Mouse (Mus musculus) heart, embryonic 10.5 days (tissue): ENCODE results near the gene Akap12. TPM values are rescaled to one million over a fixed set of nuclear protein-coding genes. Genes with fewer than 3 reads are reported as not detected.

Experiments
- DNase-seq: peaks from one replicate; pipeline ENCODE4 v3.0.0-alpha.2; 2017; ENCODE audit warnings: low spot score
- H3K27ac ChIP-seq: fragments of 300-500 bp; sonication (generic); 2 replicates; pipeline ENCODE4 v1.5.1; 2016; ENCODE audit warnings: mild to moderate bottlenecking
- H3K27me3 ChIP-seq: fragments of 300-500 bp; sonication (generic); 2 replicates; pipeline ENCODE4 v1.6.1; 2016; ENCODE audit warnings: mild to moderate bottlenecking; ENCODE audit not compliant: poor library complexity, insufficient read depth, severe bottlenecking
- H3K36me3 ChIP-seq: fragments of 300-500 bp; sonication (generic); 2 replicates; pipeline ENCODE4 v1.6.1; 2016; ENCODE audit warnings: mild to moderate bottlenecking, moderate library complexity
- H3K4me1 ChIP-seq: fragments of 300-500 bp; sonication (generic); 2 replicates; pipeline ENCODE4 v1.6.1; 2016; ENCODE audit warnings: mild to moderate bottlenecking
- H3K4me3 ChIP-seq: fragments of 300-500 bp; sonication (generic); 2 replicates; pipeline ENCODE4 v1.5.1; 2016; ENCODE audit warnings: mild to moderate bottlenecking, moderate library complexity
- H3K9me3 ChIP-seq: fragments of 300-500 bp; sonication (generic); 2 replicates; pipeline ENCODE4 v1.6.1; 2016; ENCODE audit warnings: mild to moderate bottlenecking, moderate library complexity
- WGBS: fragments of 180-500 bp; shearing (Covaris S2); methylation state at CpG from one replicate; pipeline ENCODE4 v1.1.7; 2016; 5-methylcytosine and 5-hydroxymethylcytosine counted together
- polyA plus RNA-seq: library from polyadenylated mRNA; unstranded; fragments of >200 nt; fragmentation: Nextera tagmentation; extraction: Ambion mirVana; gene quantifications from 2 replicates; pipeline ENCODE4 v1.2.1, GENCODE M21; 2016

The Akap12 gene
- polyA plus RNA-seq, 1 experiment from 2014 or later: 49.6 TPM

DNA sequence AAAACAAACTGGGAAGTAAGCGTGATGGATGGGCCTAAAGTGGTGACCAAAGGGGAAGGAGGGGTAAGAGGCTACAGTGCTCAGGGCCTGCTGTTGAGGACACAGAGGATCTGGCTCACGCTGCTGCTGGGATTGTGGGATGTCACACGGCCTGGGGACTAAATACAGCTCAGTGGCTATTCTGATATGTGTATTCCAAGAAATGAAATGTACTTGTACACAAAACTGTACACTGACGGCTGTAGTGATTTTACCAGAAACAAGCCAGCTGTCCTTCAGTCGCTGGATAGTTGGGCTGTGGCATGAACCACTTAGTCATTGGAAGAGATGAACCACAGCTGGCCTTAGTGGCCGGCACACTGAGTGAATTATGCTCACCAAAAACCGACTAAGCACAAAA is 110.3 kb downstream of the Akap12 start:
- DNase-seq: no peak
- Histone ChIP-seq H3K4me3 (no peak overlapping the region), H3K4me1 (peaks cover 19% of the 10 kb centered on the region), H3K27ac (no peak overlapping the region), H3K36me3 (peaks cover 11% of the 10 kb centered on the region; the same call in 1 of the 2 replicates), H3K9me3 (no peaks in the 10 kb centered on the region), H3K27me3 (no peaks in the 10 kb centered on the region)
- WGBS: 64% methylated on average over 7 of the region's 7 CpGs

DNA sequence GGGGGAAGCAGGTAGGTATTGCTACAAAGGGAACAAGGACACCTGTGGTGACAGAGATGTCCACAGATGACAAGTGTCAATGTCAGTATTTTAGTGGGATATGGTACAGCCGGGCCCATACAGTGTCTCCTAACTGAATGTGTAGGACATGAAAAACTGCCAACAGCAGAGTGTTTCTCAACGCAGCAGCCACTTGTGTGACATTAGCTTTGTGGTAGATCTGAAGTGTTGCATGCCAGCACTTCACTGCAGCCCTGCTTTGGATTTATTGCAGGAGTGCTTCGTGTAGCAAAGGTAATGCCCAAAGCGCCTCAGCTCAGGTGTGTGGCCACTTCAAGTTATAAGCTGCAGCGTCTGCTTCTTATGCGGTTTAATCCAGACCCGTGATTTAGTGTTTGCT is 110.8 kb downstream of the Akap12 start:
- no peak overlapping the region for H3K27ac ChIP-seq
- peaks cover 11% of the 10 kb centered on the region; the same call in 1 of the 2 replicates for H3K36me3 ChIP-seq
- no peaks in the 10 kb centered on the region for H3K9me3 ChIP-seq
- peaks cover 19% of the 10 kb centered on the region for H3K4me1 ChIP-seq
- WGBS: 83% methylated on average over 7 of the region's 7 CpGs
- H3K4me3 ChIP-seq: no peak overlapping the region
- H3K27me3 ChIP-seq: no peaks in the 10 kb centered on the region
- no peak for DNase-seq

DNA sequence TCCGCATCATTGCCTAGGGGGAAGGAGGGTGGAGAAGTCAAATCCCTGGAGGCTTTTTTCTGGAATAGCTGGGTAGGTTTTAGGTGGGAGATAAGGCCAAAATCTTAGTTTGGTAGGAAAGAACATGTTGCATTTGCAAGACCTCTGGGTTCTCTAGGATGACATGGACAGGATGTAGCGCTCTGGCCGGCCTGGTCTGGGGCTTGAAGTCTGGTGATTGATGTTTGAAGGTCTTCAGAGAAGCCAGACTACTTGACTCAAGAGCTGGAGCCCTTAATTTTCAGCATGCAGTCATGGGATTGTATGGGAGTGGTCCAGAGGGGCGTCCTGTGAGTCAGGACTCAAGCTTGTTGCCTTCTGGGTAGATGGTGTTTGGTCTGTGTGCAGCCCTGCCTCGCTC is 114.6 kb downstream of the Akap12 start:
- no peaks in the 10 kb centered on the region for H3K27me3 ChIP-seq
- H3K27ac ChIP-seq: no peak overlapping the region
- H3K4me1 ChIP-seq: peaks cover 36% of the 10 kb centered on the region
- 85% methylated on average over 5 of the region's 5 CpGs for WGBS
- no peaks in the 10 kb centered on the region for H3K9me3 ChIP-seq
- H3K4me3 ChIP-seq: no peak overlapping the region
- DNase-seq: no peak
- no peaks in the 10 kb centered on the region for H3K36me3 ChIP-seq

DNA sequence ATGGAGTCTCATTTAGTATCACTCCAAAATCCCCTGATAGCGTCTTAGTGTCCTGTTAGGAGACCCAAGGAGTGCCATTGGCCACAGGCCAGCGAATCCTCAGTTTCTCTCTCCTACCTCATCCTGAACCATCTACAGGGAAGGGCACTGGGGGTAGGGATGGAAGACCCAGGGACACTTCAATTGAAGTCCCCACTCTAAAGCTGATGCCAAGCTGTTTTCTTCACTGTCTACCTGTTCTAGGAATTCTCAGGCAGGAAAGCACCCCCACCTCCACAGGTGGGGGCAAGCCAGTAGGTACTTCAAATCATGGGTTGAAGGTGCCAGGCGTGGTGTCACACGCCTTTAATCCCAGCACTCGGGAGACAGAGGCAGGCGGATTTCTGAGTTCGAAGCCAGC is 118.1 kb downstream of the Akap12 start:
- peaks cover 36% of the 10 kb centered on the region for H3K4me1 ChIP-seq
- DNase-seq: no peak
- H3K36me3 ChIP-seq: no peaks in the 10 kb centered on the region
- H3K27me3 ChIP-seq: no peaks in the 10 kb centered on the region
- no peaks in the 10 kb centered on the region for H3K9me3 ChIP-seq
- WGBS: 92% methylated on average over 7 of the region's 7 CpGs
- H3K4me3 ChIP-seq: no peak overlapping the region
- no peak overlapping the region for H3K27ac ChIP-seq

DNA sequence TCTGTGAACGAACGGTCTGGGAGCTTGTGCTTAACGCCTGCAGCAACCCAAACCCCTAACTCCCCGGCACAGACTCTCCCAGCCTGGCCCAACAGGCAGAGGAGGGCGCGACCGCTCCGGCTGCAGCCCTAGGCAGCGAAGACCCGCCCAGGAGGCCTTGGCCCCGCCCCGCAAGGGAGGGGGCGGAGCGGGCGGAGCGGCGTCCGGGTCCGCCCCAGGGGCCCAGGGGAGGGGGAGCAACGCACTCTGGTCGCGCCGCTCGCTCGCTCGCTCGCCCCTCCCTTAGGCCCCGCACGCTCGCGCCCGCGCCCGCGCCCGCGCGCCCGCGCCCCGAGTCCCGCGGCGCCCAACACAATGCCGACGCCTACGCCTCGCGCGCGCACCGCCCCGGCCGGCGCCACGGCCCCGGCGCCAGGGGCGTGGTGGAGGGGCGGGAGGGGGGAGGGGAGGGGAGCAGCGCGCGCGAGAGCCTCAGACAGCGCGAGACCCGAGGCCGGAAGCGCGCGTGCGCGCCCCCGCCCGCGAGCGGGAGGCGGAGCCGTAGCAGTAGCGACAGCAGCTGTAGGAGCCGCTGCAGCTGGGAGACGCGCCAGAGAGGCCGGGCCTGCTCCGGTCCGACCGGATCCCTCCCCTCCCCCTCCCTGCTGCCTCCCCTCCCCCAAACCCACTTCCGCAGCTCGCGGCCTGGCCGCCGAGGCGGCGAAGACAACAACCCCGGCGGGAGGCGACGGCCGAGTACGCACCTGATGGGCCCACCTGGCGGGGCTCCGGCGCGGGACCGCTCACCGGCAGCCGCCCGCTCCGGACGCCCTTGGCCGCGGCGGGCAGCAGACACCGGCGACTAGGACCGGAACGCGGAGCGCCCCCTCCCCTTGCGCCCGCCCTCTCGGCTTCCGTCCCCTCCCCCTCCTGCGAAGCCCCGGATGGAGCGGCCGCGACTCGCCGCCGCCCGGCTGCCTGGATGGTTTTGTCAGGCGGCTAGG is 120.7 kb downstream of the Akap12 start:
- peak overlapping the region; percentile 100 for H3K27ac ChIP-seq
- H3K9me3 ChIP-seq: no peaks in the 10 kb centered on the region
- peaks cover 52% of the 10 kb centered on the region for H3K4me1 ChIP-seq
- WGBS: under 1% methylated on average over 94 of the region's 133 CpGs
- H3K27me3 ChIP-seq: no peaks in the 10 kb centered on the region
- DNase-seq: peak; percentile 97
- H3K4me3 ChIP-seq: peak overlapping the region; percentile 96
- no peaks in the 10 kb centered on the region for H3K36me3 ChIP-seq

DNA sequence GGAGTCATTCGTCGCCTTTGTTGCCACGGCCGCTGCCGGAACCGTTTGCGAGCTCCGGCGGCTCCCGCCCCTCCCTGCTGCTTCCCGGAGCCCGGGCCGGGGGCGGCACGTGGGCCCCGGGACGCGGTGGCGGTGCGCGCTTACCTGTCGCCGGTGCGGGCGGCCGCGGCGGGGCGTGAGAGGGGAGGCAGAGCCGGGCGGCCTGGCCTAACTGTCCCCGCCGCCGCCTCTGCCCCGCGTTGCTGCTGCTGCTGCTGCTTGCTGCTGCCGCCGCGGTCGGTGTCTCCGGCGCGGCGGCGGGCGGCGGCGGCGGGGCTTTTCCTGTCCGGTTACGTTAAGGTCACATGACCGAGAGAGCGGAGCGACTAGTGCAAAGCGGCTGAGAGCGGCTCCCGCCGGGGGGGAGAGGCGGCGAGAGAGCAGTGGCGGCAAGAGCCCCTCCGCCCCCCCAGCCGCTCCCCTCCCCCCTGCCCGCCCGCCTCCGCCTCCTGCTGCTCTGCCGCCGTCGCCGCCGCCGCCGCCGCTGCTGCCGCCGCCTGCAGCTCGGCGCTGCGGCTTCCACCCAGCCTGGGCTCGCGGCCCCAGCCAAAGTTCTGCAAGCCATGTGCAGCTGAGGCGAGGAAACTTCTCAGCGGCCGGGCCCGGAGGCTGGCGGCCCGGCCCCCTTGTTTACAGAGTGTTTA is 121.7 kb downstream of the Akap12 start, which contains the start of gene Zbtb2:
Zbtb2 (minus strand) TSS at position 408 of the 683 bp plus-strand sequence.
- no peaks in the 10 kb centered on the region for H3K27me3 ChIP-seq
- under 1% methylated on average over 76 of the region's 87 CpGs for WGBS
- peak within 1 kb of the TSS; percentile 96 for H3K4me3 ChIP-seq
- DNase-seq: peak; percentile 82
- H3K4me1 ChIP-seq: peaks cover 52% of the 10 kb centered on the region
- no peaks in the 10 kb centered on the region for H3K9me3 ChIP-seq
- H3K36me3 ChIP-seq: peaks cover 5% of the 10 kb centered on the region; the same call in 1 of the 2 replicates
- H3K27ac ChIP-seq: peak within 1 kb of the TSS; percentile 100

DNA sequence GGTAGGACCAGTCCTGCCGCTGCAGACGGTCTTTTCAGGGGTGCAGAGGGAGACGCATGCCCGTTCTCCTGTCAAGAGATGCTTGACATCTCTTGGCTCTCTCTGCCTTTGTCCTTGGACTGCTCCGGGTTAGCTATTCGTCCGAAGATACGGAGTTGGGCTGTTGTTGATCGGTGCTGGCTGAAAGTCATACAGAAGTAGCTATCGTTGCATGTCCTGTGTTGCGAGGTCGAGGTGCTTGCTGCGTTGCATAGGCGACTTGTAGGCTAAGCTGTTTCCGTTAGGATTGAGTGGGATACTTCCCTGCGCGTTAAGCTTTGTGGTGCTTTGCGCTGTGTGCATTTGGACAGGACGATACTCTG is 122.2 kb downstream of the Akap12 start:
- peaks cover 10% of the 10 kb centered on the region; the same call in 1 of the 2 replicates for H3K36me3 ChIP-seq
- peak overlapping the region; percentile 96 for H3K4me3 ChIP-seq
- WGBS: 1% methylated on average over 19 of the region's 19 CpGs
- DNase-seq: no peak
- no peaks in the 10 kb centered on the region for H3K9me3 ChIP-seq
- no peaks in the 10 kb centered on the region for H3K27me3 ChIP-seq
- H3K4me1 ChIP-seq: peaks cover 48% of the 10 kb centered on the region
- peak overlapping the region; percentile 100 for H3K27ac ChIP-seq

DNA sequence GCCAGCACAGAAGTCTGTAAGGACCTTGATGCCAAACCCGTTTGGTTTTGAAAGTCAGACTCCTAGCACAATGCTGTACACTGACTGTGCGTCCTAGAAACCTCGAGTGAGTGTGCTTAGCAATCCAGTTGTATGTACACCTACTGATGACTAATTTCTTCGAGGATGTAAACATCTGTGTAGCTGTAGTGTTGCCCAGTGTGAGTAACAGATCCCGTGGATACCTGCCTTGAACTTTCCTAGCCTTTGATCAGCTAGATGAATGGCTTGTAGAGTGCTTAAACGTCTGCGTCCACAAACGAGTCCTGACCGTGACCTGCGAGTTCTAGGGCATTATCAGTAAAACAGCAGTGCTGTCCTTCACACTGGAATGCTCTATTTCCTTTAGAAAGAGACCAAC is 122.9 kb downstream of the Akap12 start:
- Histone ChIP-seq H3K4me3 (peak overlapping the region; percentile 96), H3K27me3 (no peaks in the 10 kb centered on the region), H3K36me3 (peaks cover 15% of the 10 kb centered on the region), H3K27ac (no peak overlapping the region), H3K9me3 (no peaks in the 10 kb centered on the region), H3K4me1 (peaks cover 47% of the 10 kb centered on the region)
- no peak for DNase-seq
- WGBS: 13% methylated on average over 10 of the region's 10 CpGs

DNA sequence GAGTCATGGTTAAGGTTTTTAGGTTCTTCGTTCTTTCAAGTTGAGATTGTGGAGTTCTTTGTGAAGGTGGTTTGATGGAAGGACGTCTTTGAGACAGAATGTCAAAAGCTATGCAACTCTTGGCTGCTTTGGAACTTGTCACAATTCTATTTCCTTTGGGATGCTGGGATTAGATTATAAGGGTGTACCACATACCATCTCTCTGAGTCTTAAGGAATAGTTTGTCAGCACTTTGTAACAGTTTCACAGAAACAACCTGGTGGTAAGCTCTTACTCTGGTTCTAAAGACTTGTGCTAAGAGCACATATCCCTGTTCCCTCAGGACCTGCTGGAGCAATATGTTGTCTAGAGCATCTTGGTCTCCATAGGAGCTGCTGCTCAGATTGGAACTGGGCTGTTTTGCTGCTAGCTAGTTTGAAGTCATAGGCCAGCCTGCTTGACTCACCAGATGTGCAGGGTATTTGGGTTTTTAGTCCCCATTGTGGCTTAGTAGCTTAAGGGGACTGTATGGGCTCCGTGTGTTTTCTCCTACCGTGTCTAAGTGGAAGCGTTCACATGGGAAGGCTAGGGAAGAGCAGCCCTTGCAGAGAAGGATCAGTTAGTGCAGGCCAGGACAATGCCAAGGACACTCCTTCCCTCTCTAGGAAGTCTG is 123.4 kb downstream of the Akap12 start:
- DNase-seq: no peak
- Histone ChIP-seq H3K36me3 (peaks cover 20% of the 10 kb centered on the region), H3K4me3 (peak overlapping the region; percentile 96), H3K4me1 (peaks cover 44% of the 10 kb centered on the region), H3K27me3 (no peaks in the 10 kb centered on the region), H3K9me3 (no peaks in the 10 kb centered on the region), H3K27ac (0 out of 2 replicates have a peak overlapping the region, but pooled peaks have one; percentile 16)
- WGBS: 63% methylated on average over 5 of the region's 5 CpGs

DNA sequence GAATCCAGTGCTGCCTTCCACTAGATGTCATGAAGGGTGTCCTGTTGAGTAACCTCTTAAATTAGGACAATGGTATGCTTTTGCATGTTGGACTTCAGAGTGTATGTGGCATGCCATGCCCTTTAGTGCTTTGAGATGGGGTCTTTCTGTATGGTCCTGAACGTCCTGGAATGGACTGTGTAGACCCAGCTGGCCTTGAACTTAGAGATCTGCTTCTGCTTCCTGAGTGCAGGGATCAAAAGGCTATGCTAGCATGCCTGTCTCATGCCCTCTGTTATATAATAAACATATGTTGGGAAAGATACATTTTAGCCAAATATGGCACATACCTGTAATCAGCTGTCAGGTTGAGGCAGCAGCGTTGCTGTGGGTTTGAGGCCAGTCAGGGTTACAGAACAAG is 124.4 kb downstream of the Akap12 start:
- H3K9me3 ChIP-seq: no peaks in the 10 kb centered on the region
- no peak overlapping the region for H3K4me3 ChIP-seq
- H3K27ac ChIP-seq: no peak overlapping the region
- H3K27me3 ChIP-seq: no peaks in the 10 kb centered on the region
- H3K4me1 ChIP-seq: peaks cover 37% of the 10 kb centered on the region
- no peak for DNase-seq
- peaks cover 30% of the 10 kb centered on the region for H3K36me3 ChIP-seq
- WGBS: 77% methylated on average over 2 of the region's 2 CpGs

DNA sequence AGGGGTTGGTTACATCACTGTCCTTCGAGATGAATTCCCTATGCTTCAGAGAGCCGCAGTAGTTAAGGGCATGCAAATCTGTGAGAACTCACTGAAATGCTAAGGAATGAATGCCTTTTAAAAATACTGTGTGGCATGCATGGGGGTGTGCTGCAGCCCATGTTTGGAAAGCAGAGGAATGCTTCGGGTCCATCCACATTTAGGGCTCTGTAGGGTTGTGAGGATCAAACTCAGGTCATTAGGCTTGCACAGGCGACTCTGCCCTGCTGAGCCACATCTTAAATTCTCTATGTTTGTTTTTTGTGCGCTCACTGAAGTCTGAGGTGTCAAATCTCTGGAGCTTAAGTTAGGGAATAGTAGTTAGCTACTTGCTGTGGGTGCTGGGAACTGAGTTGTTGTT is 124.9 kb downstream of the Akap12 start:
- no peak overlapping the region for H3K27ac ChIP-seq
- no peak for DNase-seq
- H3K4me3 ChIP-seq: no peak overlapping the region
- peaks cover 35% of the 10 kb centered on the region for H3K36me3 ChIP-seq
- 75% methylated on average over 5 of the region's 5 CpGs for WGBS
- no peaks in the 10 kb centered on the region for H3K27me3 ChIP-seq
- H3K4me1 ChIP-seq: peaks cover 33% of the 10 kb centered on the region
- H3K9me3 ChIP-seq: no peaks in the 10 kb centered on the region

DNA sequence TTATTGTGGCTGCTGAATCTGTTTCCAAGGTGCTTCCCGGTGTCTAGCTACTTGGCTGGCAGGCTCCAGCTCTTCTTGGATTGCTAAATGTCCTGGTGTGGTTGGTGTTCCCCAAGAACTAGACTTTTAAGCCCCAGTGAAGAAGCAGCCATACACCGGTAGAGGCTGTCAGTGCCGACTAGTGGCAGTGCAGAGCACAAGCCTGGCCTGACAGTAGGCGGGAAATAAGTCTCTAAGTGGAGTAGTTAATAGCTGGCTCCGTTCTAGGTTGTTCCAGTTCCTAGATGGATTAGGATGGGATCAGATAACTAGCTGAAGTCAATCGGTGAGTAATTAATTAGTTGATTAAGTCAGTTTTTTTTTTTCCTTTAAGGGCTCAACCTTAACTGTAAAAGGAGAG is 125.7 kb downstream of the Akap12 start:
- Histone ChIP-seq H3K27ac (no peak overlapping the region), H3K9me3 (no peaks in the 10 kb centered on the region), H3K4me1 (peaks cover 32% of the 10 kb centered on the region), H3K27me3 (no peaks in the 10 kb centered on the region), H3K36me3 (peaks cover 42% of the 10 kb centered on the region), H3K4me3 (no peak overlapping the region)
- no peak for DNase-seq
- WGBS: 59% methylated on average over 6 of the region's 6 CpGs

DNA sequence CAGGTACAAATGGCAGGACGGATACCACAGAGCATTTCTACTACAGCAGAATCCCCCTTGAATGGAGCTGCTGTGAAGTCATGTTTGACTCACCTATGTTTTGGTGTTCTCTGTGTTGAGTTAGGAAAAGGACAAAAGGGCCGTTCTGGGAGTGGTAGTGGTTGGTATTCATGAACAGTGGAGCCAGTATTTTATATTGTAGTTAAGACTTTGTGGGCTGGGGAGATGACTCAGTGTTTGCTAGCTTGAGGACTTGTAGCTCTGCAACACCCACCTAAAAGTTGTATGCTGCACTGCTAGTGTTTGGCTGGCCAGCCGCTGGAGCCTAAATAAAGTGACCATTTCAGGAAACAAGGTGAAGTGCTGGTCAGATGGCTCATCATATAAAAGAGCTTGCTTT is 129.1 kb downstream of the Akap12 start:
- H3K36me3 ChIP-seq: peaks cover 59% of the 10 kb centered on the region
- no peaks in the 10 kb centered on the region for H3K9me3 ChIP-seq
- H3K4me1 ChIP-seq: peaks cover 20% of the 10 kb centered on the region
- no peak overlapping the region for H3K27ac ChIP-seq
- 93% methylated on average over 3 of the region's 3 CpGs for WGBS
- DNase-seq: no peak
- H3K4me3 ChIP-seq: no peak overlapping the region
- H3K27me3 ChIP-seq: no peaks in the 10 kb centered on the region
